Mouse (Mus musculus) stomach, postnatal 0 days (tissue): Measurements from ENCODE around the gene Tmem63a. TPM values are rescaled to one million over a fixed set of nuclear protein-coding genes. Genes with fewer than 3 reads are reported as not detected.
"Not testable (repeated sequence)": the region's sequence is repeated elsewhere in the genome, so short reads cannot be mapped to it uniquely, and the experiment has no call there.

ENCODE experiments used
- ATAC-seq: fragments of 200-750 bp; cut with Nextera tagmentation; 2 replicates; pipeline ENCODE4 v1.8.0; 2017; ENCODE audit not compliant: low FRiP score, low TSS enrichment
- DNase-seq: peaks from one replicate; pipeline ENCODE4 v3.0.0-alpha.2; 2016; ENCODE audit warnings: low spot score
- H3K27ac ChIP-seq: fragments of 300-500 bp; sonication (generic); replicated peaks from 2 replicates; pipeline ENCODE4 v1.5.1; 2014; ENCODE audit warnings: mild to moderate bottlenecking, control low read depth
- H3K27me3 ChIP-seq: fragments of 300-500 bp; sonication (generic); 2 replicates; pipeline ENCODE4 v1.6.1; 2014; ENCODE audit warnings: low read length; ENCODE audit not compliant: control insufficient read depth, insufficient read depth
- H3K36me3 ChIP-seq: fragments of 300-500 bp; sonication (generic); 2 replicates; pipeline ENCODE4 v1.6.1; 2014; ENCODE audit warnings: low read length, mixed read lengths; ENCODE audit not compliant: control insufficient read depth, insufficient read depth
- H3K4me1 ChIP-seq: fragments of 300-500 bp; sonication (generic); replicated peaks from 2 replicates; pipeline ENCODE4 v1.6.1; 2014; ENCODE audit warnings: antibody characterized with exemption; ENCODE audit not compliant: control insufficient read depth, insufficient read depth
- H3K4me2 ChIP-seq: fragments of 300-500 bp; sonication (generic); replicated peaks from 2 replicates; pipeline ENCODE4 v1.6.1; 2014; ENCODE audit warnings: low read depth, mild to moderate bottlenecking, control low read depth, moderate library complexity
- H3K4me3 ChIP-seq: fragments of 300-500 bp; sonication (generic); 2 replicates; pipeline ENCODE4 v1.5.1; 2014; ENCODE audit warnings: low read depth, low read length, control low read depth
- H3K9ac ChIP-seq: fragments of 300-500 bp; sonication (generic); 2 replicates; pipeline ENCODE4 v1.6.1; 2014; ENCODE audit warnings: mild to moderate bottlenecking, low read length, control low read depth, mixed read lengths
- H3K9me3 ChIP-seq: fragments of 300-500 bp; sonication (generic); 2 replicates; pipeline ENCODE4 v1.6.1; 2016; ENCODE audit warnings: low read length; ENCODE audit not compliant: control insufficient read depth
- CTCF ChIP-seq: IDR thresholded peaks from 2 replicates; pipeline ENCODE4 v1.5.1; 2016; ENCODE audit warnings: antibody characterized with exemption, low read depth, mild to moderate bottlenecking, moderate library complexity
- EP300 ChIP-seq: optimal IDR thresholded peaks from 2 replicates; pipeline ENCODE3; 2016; ENCODE audit warnings: antibody characterized with exemption
- WGBS: fragments of 180-500 bp; shearing (Covaris S2); extraction: QIAGEN DNeasy Blood & Tissue Kit; methylation state at CpG from one replicate; pipeline ENCODE4 v1.1.7; 2014; 5-methylcytosine and 5-hydroxymethylcytosine counted together
- polyA plus RNA-seq: library from polyadenylated mRNA; unstranded; fragments of >200 nt; fragmentation: Nextera tagmentation; extraction: Ambion mirVana; gene quantifications from 2 replicates; pipeline ENCODE4 v1.2.1, GENCODE M21; 2015

The Tmem63a gene
- 35.2 and 36.7 TPM in 2 replicates for polyA plus RNA-seq

DNA sequence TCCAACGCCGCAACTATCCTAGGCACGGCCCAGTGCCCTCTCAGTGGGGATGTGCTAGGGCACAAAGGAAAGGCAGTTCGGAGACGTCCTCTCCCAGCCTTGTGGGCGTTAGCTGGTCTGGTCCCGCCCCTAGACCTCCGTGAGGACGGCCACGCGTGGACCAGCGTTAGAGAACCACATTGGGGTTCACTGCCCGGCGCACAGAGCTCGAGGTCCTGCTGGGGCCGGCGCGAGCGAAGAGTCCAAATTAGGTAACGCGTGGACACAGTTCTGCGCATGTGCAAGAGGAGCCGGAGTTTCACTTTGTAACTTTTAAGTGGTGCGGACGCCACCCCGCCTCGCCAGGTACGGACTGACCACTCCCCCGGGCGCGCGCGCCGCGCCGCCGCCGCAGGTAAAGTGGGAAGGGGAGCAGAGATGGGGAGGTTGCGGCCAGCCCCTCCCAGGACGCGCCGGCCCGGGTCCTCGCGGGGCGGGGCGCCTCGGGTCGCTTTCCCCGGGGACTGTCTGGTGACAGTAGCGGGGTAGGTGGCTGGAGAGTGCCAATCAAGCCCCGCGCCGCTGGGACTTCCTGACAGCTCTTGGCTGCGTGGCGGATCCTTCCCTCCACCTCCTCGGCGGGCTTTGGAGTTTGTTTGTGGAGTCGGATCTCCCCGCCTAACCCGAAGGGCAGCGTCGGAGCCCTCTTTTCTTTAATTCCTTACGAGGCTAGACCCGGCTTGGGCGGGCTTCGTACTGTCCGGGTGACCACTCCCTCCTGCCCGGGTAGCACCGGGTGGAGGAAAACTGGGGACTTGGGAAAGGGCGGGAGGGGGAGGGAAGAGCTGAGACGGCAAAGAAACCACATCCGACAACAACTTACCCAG, at the start of gene Tmem63a:
Gene Tmem63a, plus strand, starts transcription at position 179 of the 866 bp plus-strand sequence.
- ATAC-seq (peak; percentile 57), DNase-seq (peak; percentile 90)
- no peaks in the 10 kb centered on the region for H3K9me3 ChIP-seq
- peak within 1 kb of the TSS; percentile 93 for H3K9ac ChIP-seq
- H3K36me3 ChIP-seq: no peaks in the 10 kb centered on the region
- under 1% methylated on average over 73 of the region's 73 CpGs for WGBS
- H3K27ac ChIP-seq: peak within 1 kb of the TSS; percentile 99
- peak within 1 kb of the TSS; percentile 91 for H3K4me3 ChIP-seq
- peaks cover 31% of the 10 kb centered on the region for H3K4me1 ChIP-seq
- no peaks in the 10 kb centered on the region for H3K27me3 ChIP-seq
- H3K4me2 ChIP-seq: peak within 1 kb of the TSS; percentile 83
- TF ChIP-seq EP300 (no peak), CTCF (no peak)

DNA sequence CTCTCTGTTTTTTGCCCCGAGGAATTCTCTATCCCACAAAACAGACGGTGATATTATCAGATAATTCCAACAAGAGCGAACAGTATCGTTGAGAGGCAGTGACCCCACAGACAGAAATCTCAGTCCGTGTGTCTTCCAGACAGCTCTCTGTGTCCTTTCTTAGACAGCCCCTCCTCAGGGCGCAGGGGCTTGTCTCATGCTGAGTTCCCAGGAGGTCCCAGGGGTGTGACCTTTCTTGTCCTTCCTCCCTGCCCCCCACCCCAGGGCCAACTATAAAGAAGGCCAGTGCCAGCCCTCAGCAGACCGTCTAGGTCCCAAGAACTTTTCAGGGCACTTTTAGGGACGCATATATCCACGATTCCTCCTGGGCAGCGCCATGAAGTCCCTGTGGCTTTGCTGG, 49.3 kb upstream of the Tmem63a start, which contains the start of gene Lefty2:
Gene Lefty2, plus strand, starts transcription at position 301 of the 400 bp plus-strand sequence.
- no peaks in the 10 kb centered on the region for H3K9me3 ChIP-seq
- no peak within 1 kb of the TSS for H3K27ac ChIP-seq
- TF ChIP-seq EP300 (no peak), CTCF (no peak)
- no peak within 1 kb of the TSS for H3K4me3 ChIP-seq
- H3K36me3 ChIP-seq: no peaks in the 10 kb centered on the region
- H3K4me2 ChIP-seq: no peak within 1 kb of the TSS
- H3K9ac ChIP-seq: no peak within 1 kb of the TSS
- H3K27me3 ChIP-seq: no peaks in the 10 kb centered on the region
- 72% methylated on average over 10 of the region's 10 CpGs for WGBS
- peaks cover 6% of the 10 kb centered on the region; the same call in 1 of the 2 replicates for H3K4me1 ChIP-seq
- DNase-seq (no peak), ATAC-seq (no peak)

DNA sequence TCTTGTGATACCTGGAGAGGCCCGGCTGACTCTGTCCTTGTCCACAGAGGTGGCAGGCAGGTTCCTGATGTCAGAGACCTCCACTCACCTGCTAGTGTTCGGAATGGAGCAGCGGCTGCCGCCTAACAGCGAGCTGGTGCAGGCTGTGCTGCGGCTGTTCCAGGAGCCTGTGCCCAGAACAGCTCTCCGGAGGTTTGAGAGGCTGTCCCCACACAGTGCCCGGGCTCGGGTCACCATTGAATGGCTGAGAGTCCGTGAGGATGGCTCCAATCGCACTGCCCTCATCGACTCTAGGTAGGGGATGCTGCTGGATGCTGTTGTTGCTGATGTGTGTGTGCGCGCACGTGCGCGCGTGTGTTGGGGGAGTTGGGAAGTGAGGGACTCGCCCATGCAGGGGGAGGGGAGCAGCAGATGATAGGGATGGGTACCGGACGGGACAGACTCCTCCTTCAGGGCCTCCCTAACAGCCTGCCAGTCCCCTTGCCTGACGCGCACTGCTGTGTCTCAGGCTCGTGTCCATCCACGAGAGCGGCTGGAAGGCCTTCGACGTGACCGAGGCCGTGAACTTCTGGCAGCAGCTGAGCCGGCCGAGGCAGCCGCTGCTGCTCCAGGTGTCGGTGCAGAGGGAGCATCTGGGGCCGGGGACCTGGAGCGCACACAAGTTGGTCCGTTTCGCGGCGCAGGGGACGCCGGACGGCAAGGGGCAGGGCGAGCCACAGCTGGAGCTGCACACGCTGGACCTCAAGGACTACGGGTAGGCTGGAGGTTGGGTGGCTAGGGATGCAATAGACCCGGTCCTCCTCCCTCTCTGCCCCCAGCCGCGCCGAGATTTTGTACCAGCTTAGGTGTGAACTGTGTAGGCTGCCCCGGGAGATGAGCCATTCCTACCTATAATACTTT, 47.8 kb upstream of the Tmem63a start:
- not testable (repeated sequence) for H3K4me2 ChIP-seq, H3K36me3 ChIP-seq, H3K27ac ChIP-seq, H3K9me3 ChIP-seq, H3K4me1 ChIP-seq, H3K4me3 ChIP-seq, H3K9ac ChIP-seq, DNase-seq, H3K27me3 ChIP-seq
- peak; percentile 44; the same call in 1 of the 2 replicates for ATAC-seq
- 9% methylated on average over 40 of the region's 51 CpGs for WGBS

DNA sequence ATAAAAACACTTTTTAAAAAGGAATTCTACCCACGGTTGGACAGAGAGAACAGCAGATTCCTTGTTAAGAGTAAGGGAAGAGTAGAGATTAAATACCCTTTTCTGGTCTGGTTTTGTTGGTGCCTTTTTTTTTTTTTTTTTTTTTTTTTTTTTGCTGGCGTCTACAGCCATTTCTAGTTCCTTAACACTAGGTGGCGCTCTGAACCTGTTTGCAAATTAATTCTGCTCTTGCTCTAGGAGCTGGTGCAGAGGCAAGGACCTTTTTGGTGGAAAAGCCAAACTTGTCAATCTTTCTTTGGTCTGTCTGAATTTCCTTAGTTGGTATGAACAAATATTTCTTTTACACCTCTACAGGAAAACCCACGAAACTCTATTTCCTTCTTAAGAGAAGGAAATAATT, 41.0 kb upstream of the Tmem63a start:
- H3K36me3 ChIP-seq: 0 out of 2 replicates have a peak, but pooled peaks cover under 1% of the 10 kb centered on the region
- no peak overlapping the region for H3K4me2 ChIP-seq
- 0 out of 2 replicates have a peak, but pooled peaks cover 3% of the 10 kb centered on the region for H3K4me1 ChIP-seq
- H3K9ac ChIP-seq: no peak overlapping the region
- no peaks in the 10 kb centered on the region for H3K9me3 ChIP-seq
- under 1% methylated on average over 4 of the region's 4 CpGs for WGBS
- no peaks in the 10 kb centered on the region for H3K27me3 ChIP-seq
- TF ChIP-seq EP300 (no peak), CTCF (peak; percentile 82)
- H3K27ac ChIP-seq: no peak overlapping the region
- ATAC-seq (no peak), DNase-seq (no peak)
- no peak overlapping the region for H3K4me3 ChIP-seq

DNA sequence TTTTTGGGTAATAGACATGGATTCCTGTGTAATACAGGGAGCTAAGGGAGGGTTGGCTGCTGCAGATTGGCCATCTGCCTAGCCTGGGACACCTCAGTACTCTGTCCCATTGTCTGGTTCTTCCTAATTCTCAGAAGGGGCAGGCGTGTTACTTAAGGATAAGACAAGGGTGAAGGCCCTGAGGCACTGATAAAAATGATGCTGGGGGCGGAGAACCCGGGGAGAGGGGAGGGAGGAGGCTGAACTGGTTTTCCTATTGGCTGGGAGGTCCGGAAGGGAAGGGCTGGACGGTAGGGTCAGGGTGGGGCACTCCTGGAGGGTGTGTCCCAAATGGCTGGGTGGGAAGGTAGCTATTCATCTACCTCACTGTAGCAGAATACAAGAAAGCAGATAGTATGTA, 39.2 kb upstream of the Tmem63a start:
- Histone ChIP-seq H3K9ac (no peak overlapping the region), H3K36me3 (peaks cover 11% of the 10 kb centered on the region; the same call in 1 of the 2 replicates), H3K9me3 (no peaks in the 10 kb centered on the region), H3K27me3 (no peaks in the 10 kb centered on the region), H3K4me2 (no peak overlapping the region), H3K4me3 (no peak overlapping the region), H3K4me1 (0 out of 2 replicates have a peak, but pooled peaks cover 3% of the 10 kb centered on the region), H3K27ac (no peak overlapping the region)
- TF ChIP-seq CTCF: no peak
- TF ChIP-seq EP300: no peak
- ATAC-seq (0 out of 2 replicates have a peak, but pooled peaks have one; percentile 27), DNase-seq (peak; percentile 54)
- WGBS: 45% methylated on average over 5 of the region's 5 CpGs
